In genomic region chr5:4756871-4757711, GRCm38 (mm10) we compare ENCODE assay signal across 8 mouse cellular contexts. TPM values are rescaled to one million over a fixed set of nuclear protein-coding genes. Genes with fewer than 3 reads are reported as not detected.
A peak's percentile ranks its signal among the peaks of the same experiment; 100 is the strongest.
DNase-seq lines count a peak whose midpoint lies in the region; ATAC-seq and TF ChIP-seq lines count a peak whose summit lies in the region.

No protein-coding gene starts in this region.

- no peak for TF ChIP-seq POLR2A in olfactory bulb, adult 2 months (IDR thresholded peaks at IDR 0.05; ENCODE audit: insufficient read depth, low read depth, low read length)

- TF ChIP-seq EP300 in liver, postnatal 0 days (IDR thresholded peaks at IDR 0.05; ENCODE audit: low read depth) = no peak

- ATAC-seq in forebrain, embryonic 15.5 days (replicated peaks) = peak; percentile 53
- peak; percentile 66 for ATAC-seq in liver, postnatal 0 days

- peak overlapping the region; percentile 81 for H3K9ac ChIP-seq in forebrain, embryonic 15.5 days (replicated peaks)
- H3K9ac ChIP-seq in liver, postnatal 0 days (replicated peaks) = peak overlapping the region; percentile 65

- H3K27ac ChIP-seq in forebrain, embryonic 15.5 days (replicated peaks) = peak overlapping the region; percentile 94
- peak overlapping the region; percentile 87 for H3K27ac ChIP-seq in liver, postnatal 0 days (ENCODE audit: low read depth)
- no peak overlapping the region for H3K27ac ChIP-seq in olfactory bulb, adult 2 months (ENCODE audit: insufficient read depth, low read depth, low read length)

- peak overlapping the region; percentile 87 for H3K4me3 ChIP-seq in E14TG2a.4 (replicated peaks; ENCODE audit: low read length)
- peak overlapping the region; percentile 82 for H3K4me3 ChIP-seq in forebrain, embryonic 15.5 days
- peak overlapping the region; percentile 65 for H3K4me3 ChIP-seq in liver, postnatal 0 days (ENCODE audit: low read depth, low read length)
- H3K4me3 ChIP-seq in olfactory bulb, adult 2 months (ENCODE audit: insufficient read depth, low read depth, low read length) = peak overlapping the region; percentile 75

- H3K4me2 ChIP-seq in forebrain, embryonic 15.5 days (replicated peaks) = peak overlapping the region; percentile 96
- peak overlapping the region; percentile 81 for H3K4me2 ChIP-seq in liver, postnatal 0 days (ENCODE audit: low read depth, low read length)

- no peak for TF ChIP-seq CTCF in E14TG2a.4 (conservative IDR thresholded peaks at IDR 0.05; ENCODE audit: low read length)
- no peak for TF ChIP-seq CTCF in liver, postnatal 0 days (IDR thresholded peaks at IDR 0.05; ENCODE audit: low read depth)
- TF ChIP-seq CTCF in olfactory bulb, adult 2 months (IDR thresholded peaks at IDR 0.05; ENCODE audit: insufficient read depth, low read depth, low read length) = no peak

- H3K27me3 ChIP-seq in E14TG2a.4 (ENCODE audit: insufficient read depth, low read length) = peaks cover 64% of the 10 kb centered on the region
- no peaks in the 10 kb centered on the region for H3K27me3 ChIP-seq in forebrain, embryonic 15.5 days
- H3K27me3 ChIP-seq in liver, postnatal 0 days (ENCODE audit: insufficient read depth, low read length) = peaks cover 36% of the 10 kb centered on the region

- no peaks in the 10 kb centered on the region for H3K36me3 ChIP-seq in E14TG2a.4 (ENCODE audit: insufficient read depth, low read length)
- H3K36me3 ChIP-seq in forebrain, embryonic 15.5 days = no peaks in the 10 kb centered on the region
- no peaks in the 10 kb centered on the region for H3K36me3 ChIP-seq in liver, postnatal 0 days (replicated peaks; ENCODE audit: insufficient read depth, low read length)

- peaks cover 24% of the 10 kb centered on the region for H3K4me1 ChIP-seq in E14TG2a.4 (replicated peaks; ENCODE audit: low read depth, low read length)
- H3K4me1 ChIP-seq in forebrain, embryonic 15.5 days = peaks cover 33% of the 10 kb centered on the region
- H3K4me1 ChIP-seq in liver, postnatal 0 days (ENCODE audit: insufficient read depth) = peaks cover 6% of the 10 kb centered on the region; the same call in 1 of the 2 replicates
- peaks cover 25% of the 10 kb centered on the region for H3K4me1 ChIP-seq in olfactory bulb, adult 2 months (ENCODE audit: control insufficient read depth, insufficient read depth, low read length)

- under 1% methylated on average over 80 of the region's 80 CpGs for WGBS in forebrain, embryonic 15.5 days
- WGBS in liver, postnatal 0 days (ENCODE audit: insufficient replicate concordance) = under 1% methylated on average over 68 of the region's 80 CpGs
- WGBS in olfactory bulb, adult 2 months = under 1% methylated on average over 80 of the region's 80 CpGs

- DNase-seq in cerebellum, adult 11 months = peak; percentile 45
- peak; percentile 76 for DNase-seq in heart, postnatal 10 days
- DNase-seq in kidney, postnatal 36 days = peak; percentile 78 to 87
- DNase-seq in liver, postnatal 0 days = peak; percentile 57
- no peak for DNase-seq in c-Kit-positive CD71-positive TER-119-positive erythroid progenitor cells, embryonic 14.5 days (ENCODE audit: low spot score)

- intact Hi-C loops in heart, postnatal 10 days (cut with DNase I) = loop anchor here (2.0 to 10.0 kb wide), 3 partner anchors 155 to 494 kb away; no protein-coding TSS in a partner anchor

- H3K9me3 ChIP-seq in E14TG2a.4 (ENCODE audit: low read length) = no peaks in the 10 kb centered on the region
- H3K9me3 ChIP-seq in forebrain, embryonic 15.5 days = no peaks in the 10 kb centered on the region
- H3K9me3 ChIP-seq in liver, postnatal 0 days (ENCODE audit: low read length) = no peaks in the 10 kb centered on the region

RNA-seq across cellular contexts. Expression of gene Fzd1, which starts 0.7 kb away (rescaled TPM):
- polyA plus RNA-seq in forebrain, embryonic 15.5 days (2015; fragmentation: Nextera tagmentation; extraction: Ambion mirVana) = 19.6 and 20.8 TPM in 2 replicates
- 10 to 100 TPM; 17.0 to 26.1 TPM for total RNA-seq in heart, postnatal 10 days (2021)
- polyA plus RNA-seq in liver, postnatal 0 days (2015; fragmentation: Nextera tagmentation; extraction: Ambion mirVana) = 2.9 and 3.4 TPM in 2 replicates
- not detected in 2 replicates for polyA plus RNA-seq in olfactory bulb, adult 2 months (2012; ENCODE audit: insufficient read depth, insufficient read length, low replicate concordance, missing spikeins)
